Mouse (Mus musculus) C2C12 (cell line): ENCODE results near the gene Fhit. TPM values are rescaled to one million over a fixed set of nuclear protein-coding genes. Genes with fewer than 3 reads are reported as not detected.

ENCODE experiments used
- H3K27me3 ChIP-seq: one replicate; pipeline ENCODE4 v1.6.1; 2011; ENCODE audit not compliant: control insufficient read depth, insufficient read depth, insufficient read length
- H3K36me3 ChIP-seq: one replicate; pipeline ENCODE4 v1.6.1; 2011; ENCODE audit not compliant: control insufficient read depth, insufficient read depth
- H3K4me3 ChIP-seq: one replicate; pipeline ENCODE4 v1.5.1; 2011; ENCODE audit warnings: mild to moderate bottlenecking, control low read depth; ENCODE audit not compliant: poor library complexity, insufficient read depth, severe bottlenecking
- H3K79me2 ChIP-seq: one replicate; pipeline ENCODE4 v1.6.1; 2011; ENCODE audit not compliant: control insufficient read depth, insufficient read depth
- H3K79me3 ChIP-seq: one replicate; pipeline ENCODE4 v1.6.1; 2011; ENCODE audit warnings: low read depth, control low read depth
- H3ac ChIP-seq: one replicate; pipeline ENCODE3; 2011; ENCODE audit warnings: low read depth; ENCODE audit not compliant: control insufficient read depth, insufficient read length
- CEBPB ChIP-seq: IDR thresholded peaks from one replicate; pipeline ENCODE4 v1.6.1; 2011; ENCODE audit warnings: low read depth, mild to moderate bottlenecking, control low read depth, moderate library complexity
- CTCF ChIP-seq: IDR thresholded peaks from one replicate; pipeline ENCODE4 v1.5.1; 2011; ENCODE audit not compliant: control insufficient read depth, insufficient read depth, insufficient read length
- FOSL1 ChIP-seq: IDR thresholded peaks from one replicate; pipeline ENCODE4 v1.8.0; 2011; ENCODE audit warnings: mild to moderate bottlenecking, low read length; ENCODE audit not compliant: poor library complexity, insufficient read depth, severe bottlenecking
- MAX ChIP-seq: IDR thresholded peaks from one replicate; pipeline ENCODE4 v1.6.1; 2011; ENCODE audit warnings: mild to moderate bottlenecking, control low read depth
- MYOD1 ChIP-seq: IDR thresholded peaks from one replicate; pipeline ENCODE4 v1.6.1; 2011; ENCODE audit warnings: low read depth; ENCODE audit not compliant: control insufficient read depth, insufficient read length
- MYOG ChIP-seq: IDR thresholded peaks from one replicate; pipeline ENCODE4 v1.6.1; 2011; ENCODE audit not compliant: control insufficient read depth, insufficient read length; ENCODE audit errors: extremely low read depth
- USF1 ChIP-seq: IDR thresholded peaks from one replicate; pipeline ENCODE4 v1.6.1; 2011; ENCODE audit warnings: low read depth, mild to moderate bottlenecking, control low read depth, moderate library complexity
- polyA plus RNA-seq: library from polyadenylated mRNA; unstranded; fragments of >200 nt; fragmentation: generic; extraction: Trizol; gene quantifications from one replicate; pipeline ENCODE4 v1.2.1, GENCODE M21; 2012; ENCODE audit warnings: missing spikeins

The Fhit gene
- polyA plus RNA-seq, 1 experiment: not detected

DNA sequence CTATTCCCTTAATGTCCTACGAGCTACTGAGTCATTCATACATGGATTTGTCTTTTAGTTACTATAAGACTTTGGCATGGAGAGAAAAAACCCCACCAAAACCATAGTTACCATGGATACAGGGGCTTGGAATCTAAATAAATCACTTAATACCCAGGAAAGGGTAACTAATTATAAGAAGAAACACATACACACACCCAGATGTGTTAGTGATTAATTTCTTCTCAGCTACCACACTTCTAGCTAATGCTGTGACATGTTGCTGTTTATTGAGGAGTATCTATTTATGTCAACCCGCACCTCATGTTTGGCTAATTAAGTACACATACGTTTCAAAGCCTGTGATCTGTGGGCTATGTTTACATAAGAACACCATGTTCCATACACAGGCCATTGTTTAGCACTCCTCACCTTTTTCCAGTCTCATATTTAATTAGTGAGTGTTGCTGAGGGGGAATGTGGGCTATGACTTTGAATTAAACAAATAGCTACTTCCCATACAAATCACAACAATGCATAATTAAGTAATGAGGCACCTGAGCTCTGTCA lies 1373.4 kb downstream of the Fhit start:
- H3K36me3 ChIP-seq: no peaks in the 10 kb centered on the region
- no peaks in the 10 kb centered on the region for H3K79me3 ChIP-seq
- no peak overlapping the region for H3K4me3 ChIP-seq
- H3K79me2 ChIP-seq: no peaks in the 10 kb centered on the region
- no peak overlapping the region for H3ac ChIP-seq
- no peaks in the 10 kb centered on the region for H3K27me3 ChIP-seq
- TF ChIP-seq CEBPB (no peak), USF1 (no peak), CTCF (no peak), MYOG (no peak), MYOD1 (no peak), FOSL1 (no peak), MAX (no peak)

DNA sequence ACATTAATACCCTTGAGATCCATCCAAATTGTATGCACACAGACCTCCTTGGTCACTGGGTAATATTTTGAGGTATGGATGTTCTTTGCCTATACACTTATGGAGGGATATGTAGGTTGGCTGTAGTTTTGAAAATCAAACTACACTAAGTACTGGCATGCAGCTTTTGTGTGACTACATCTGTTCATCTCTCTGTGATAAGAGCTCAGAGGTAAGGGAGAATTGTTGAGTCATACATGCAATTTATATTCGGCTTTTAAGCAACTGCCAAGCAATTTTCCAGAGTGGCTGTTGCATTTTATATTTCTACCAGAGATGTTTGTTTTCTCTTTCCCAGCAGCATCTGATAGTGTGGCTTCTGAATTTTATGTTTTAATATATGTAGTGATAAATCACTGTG lies 1374.4 kb downstream of the Fhit start:
- H3K4me3 ChIP-seq: no peak overlapping the region
- no peaks in the 10 kb centered on the region for H3K79me3 ChIP-seq
- no peaks in the 10 kb centered on the region for H3K27me3 ChIP-seq
- H3K36me3 ChIP-seq: no peaks in the 10 kb centered on the region
- no peak overlapping the region for H3ac ChIP-seq
- TF ChIP-seq MAX (no peak), MYOD1 (no peak), FOSL1 (no peak), MYOG (no peak)
- no peaks in the 10 kb centered on the region for H3K79me2 ChIP-seq

DNA sequence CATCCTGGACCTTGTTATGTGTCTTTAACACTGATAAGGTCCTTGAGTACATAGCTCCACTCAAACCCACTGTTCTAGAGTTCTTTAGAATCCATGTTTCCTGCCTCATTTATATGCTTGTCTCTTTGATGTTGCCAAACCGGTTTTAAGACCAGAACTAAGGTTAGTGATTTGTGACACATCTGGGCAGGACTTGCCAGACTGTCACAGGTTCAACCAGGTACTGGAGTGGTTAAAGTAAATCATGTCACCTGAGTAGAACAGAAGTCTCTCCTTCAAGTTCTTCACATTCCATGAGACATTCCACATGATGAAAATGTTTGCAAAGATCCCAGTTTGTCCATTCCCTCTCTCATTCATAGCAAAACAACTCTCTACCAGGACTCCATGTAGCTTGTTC lies 1376.0 kb downstream of the Fhit start:
- no peaks in the 10 kb centered on the region for H3K36me3 ChIP-seq
- no peak overlapping the region for H3K4me3 ChIP-seq
- TF ChIP-seq USF1 (no peak), MAX (no peak), FOSL1 (no peak), CTCF (no peak), MYOD1 (no peak), CEBPB (no peak)
- no peaks in the 10 kb centered on the region for H3K27me3 ChIP-seq
- H3ac ChIP-seq: no peak overlapping the region
- H3K79me2 ChIP-seq: no peaks in the 10 kb centered on the region
- no peaks in the 10 kb centered on the region for H3K79me3 ChIP-seq

DNA sequence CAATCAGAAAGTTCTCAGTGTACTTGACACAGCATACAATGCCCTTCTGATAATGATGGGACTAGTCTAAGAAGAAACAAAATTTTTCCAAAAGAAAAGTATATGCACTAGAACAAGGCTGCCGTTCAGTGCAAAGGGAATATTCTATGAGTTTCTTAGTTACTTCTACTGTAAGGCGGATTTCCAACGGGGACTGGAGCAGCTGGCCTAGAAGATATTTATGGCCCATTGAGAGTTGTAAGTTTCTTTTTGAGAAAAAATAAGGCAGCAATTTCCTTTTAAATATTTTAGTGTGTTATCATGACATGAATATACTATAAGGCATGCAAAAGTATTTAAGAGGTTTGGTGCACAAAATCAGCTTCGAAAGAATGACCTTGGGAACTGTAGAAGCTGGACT lies 1410.5 kb downstream of the Fhit start:
- H3K79me3 ChIP-seq: no peaks in the 10 kb centered on the region
- no peak overlapping the region for H3ac ChIP-seq
- H3K79me2 ChIP-seq: no peaks in the 10 kb centered on the region
- H3K27me3 ChIP-seq: no peaks in the 10 kb centered on the region
- H3K4me3 ChIP-seq: no peak overlapping the region
- no peaks in the 10 kb centered on the region for H3K36me3 ChIP-seq
- TF ChIP-seq CEBPB (no peak), MYOD1 (no peak), MAX (no peak), USF1 (no peak), MYOG (no peak), FOSL1 (no peak), CTCF (no peak)

DNA sequence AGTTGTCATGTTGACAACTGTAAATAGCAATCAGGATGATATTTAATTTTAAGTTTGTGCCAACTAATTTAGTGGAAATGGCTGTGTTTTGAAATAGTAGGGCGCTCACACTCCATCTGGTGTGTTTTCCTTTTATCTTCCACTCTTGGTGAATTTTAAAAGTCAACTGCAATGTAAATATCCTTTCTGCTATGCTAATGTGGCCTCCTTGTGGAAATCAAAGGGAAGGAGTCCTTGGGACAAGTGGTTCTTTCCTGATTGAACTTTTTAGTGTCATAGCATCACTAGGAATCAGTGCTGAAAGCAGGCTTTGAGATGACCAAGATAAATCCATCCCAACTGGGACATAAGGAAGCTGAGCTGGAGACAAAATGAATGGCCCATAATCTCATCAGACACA lies 1413.1 kb downstream of the Fhit start:
- Histone ChIP-seq H3ac (no peak overlapping the region), H3K36me3 (no peaks in the 10 kb centered on the region), H3K79me3 (no peaks in the 10 kb centered on the region), H3K27me3 (no peaks in the 10 kb centered on the region), H3K4me3 (no peak overlapping the region), H3K79me2 (no peaks in the 10 kb centered on the region)
- no peak for TF ChIP-seq FOSL1
- no peak for TF ChIP-seq USF1
- no peak for TF ChIP-seq CEBPB
- TF ChIP-seq MAX: no peak
- no peak for TF ChIP-seq MYOD1
- TF ChIP-seq MYOG: no peak
- TF ChIP-seq CTCF: no peak

DNA sequence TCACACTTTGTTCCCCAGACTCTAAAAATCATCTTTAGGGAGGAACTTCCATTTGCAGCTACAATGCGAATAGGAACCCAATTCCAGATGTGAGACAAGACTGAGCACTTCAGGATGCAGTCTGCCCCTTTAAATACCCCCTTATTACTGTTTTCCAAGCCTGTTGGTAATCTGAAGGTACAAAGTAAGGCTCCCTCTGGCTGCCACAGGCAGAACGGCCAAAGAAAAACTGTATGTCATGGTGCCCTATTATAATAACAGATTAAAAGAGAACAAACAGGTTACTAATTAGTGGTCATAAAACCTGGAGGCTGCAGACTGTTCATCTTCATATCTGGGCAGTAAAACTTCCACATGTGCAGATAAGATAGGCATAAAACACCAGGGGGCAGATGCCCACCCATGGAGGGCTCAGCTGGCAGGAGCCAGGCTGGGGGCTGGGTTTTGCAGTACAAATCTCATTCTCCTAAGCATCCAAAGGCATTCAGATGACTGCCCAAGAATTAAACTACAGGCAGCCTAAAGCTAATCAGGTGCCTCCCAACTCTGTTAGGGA lies 1439.8 kb downstream of the Fhit start:
- no peaks in the 10 kb centered on the region for H3K79me3 ChIP-seq
- H3K36me3 ChIP-seq: no peaks in the 10 kb centered on the region
- TF ChIP-seq USF1 (no peak), MYOD1 (no peak), MAX (no peak), MYOG (no peak), CTCF (no peak), CEBPB (no peak), FOSL1 (no peak)
- H3ac ChIP-seq: no peak overlapping the region
- no peaks in the 10 kb centered on the region for H3K79me2 ChIP-seq
- H3K27me3 ChIP-seq: no peaks in the 10 kb centered on the region
- no peak overlapping the region for H3K4me3 ChIP-seq
